Mouse (Mus musculus): ENCODE measurements around the gene Cfap73.

The Cfap73 gene

GRCm38 (mm10) chr5:120647814-120648491, 13.9 kb upstream of the Cfap73 start:
- peak; percentile 67 for DNase-seq (ENCODE audit: low read depth)

- DNase-seq (ENCODE audit: low read depth): no peak
Observed at GRCm38 (mm10) chr5:120647361-120647760, 13.3 kb upstream of the Cfap73 start.

GRCm38 (mm10) chr5:120645851-120646250, 11.8 kb upstream of the Cfap73 start:
- no peak for DNase-seq (ENCODE audit: low read depth)

- peak; percentile 96 for DNase-seq (ENCODE audit: low read depth)
Observed at GRCm38 (mm10) chr5:120644227-120644626, 10.2 kb upstream of the Cfap73 start.

- peak; percentile 92 for DNase-seq (ENCODE audit: low read depth)
Observed at GRCm38 (mm10) chr5:120643365-120644085, 9.5 kb upstream of the Cfap73 start.

GRCm38 (mm10) chr5:120640094-120640493, 6.1 kb upstream of the Cfap73 start:
- DNase-seq (ENCODE audit: low read depth): no peak

GRCm38 (mm10) chr5:120635633-120636032, 1.6 kb upstream of the Cfap73 start:
- no peak for DNase-seq (ENCODE audit: low read depth)

- no peak for DNase-seq (ENCODE audit: low read depth)
Observed at GRCm38 (mm10) chr5:120634860-120635259, 825 bp upstream of the Cfap73 start.

GRCm38 (mm10) chr5:120631892-120632291, 2.1 kb downstream of the Cfap73 start:
- no peak for DNase-seq (ENCODE audit: low read depth)

GRCm38 (mm10) chr5:120631128-120631527, 2.9 kb downstream of the Cfap73 start:
- no peak for DNase-seq (ENCODE audit: low read depth)

- DNase-seq (ENCODE audit: low read depth): peak; percentile 39
Observed at GRCm38 (mm10) chr5:120628624-120629023, 5.4 kb downstream of the Cfap73 start.

- no peak for DNase-seq (ENCODE audit: low read depth)
Observed at GRCm38 (mm10) chr5:120627515-120628300, 6.3 kb downstream of the Cfap73 start.

GRCm38 (mm10) chr5:120626399-120626798, 7.6 kb downstream of the Cfap73 start:
- DNase-seq (ENCODE audit: low read depth): no peak

GRCm38 (mm10) chr5:120624427-120624826, 9.6 kb downstream of the Cfap73 start:
- DNase-seq (ENCODE audit: low read depth): no peak

- no peak for DNase-seq (ENCODE audit: low read depth)
Observed at GRCm38 (mm10) chr5:120622198-120622851, 11.7 kb downstream of the Cfap73 start.

GRCm38 (mm10) chr5:120621846-120622197, 12.2 kb downstream of the Cfap73 start:
- no peak for DNase-seq (ENCODE audit: low read depth)

GRCm38 (mm10) chr5:120621078-120621765, 12.8 kb downstream of the Cfap73 start:
- no peak for DNase-seq (ENCODE audit: low read depth)

GRCm38 (mm10) chr5:120620375-120621077, 13.5 kb downstream of the Cfap73 start:
- peak; percentile 70 for DNase-seq (ENCODE audit: low read depth)

- peak; percentile 58 for DNase-seq (ENCODE audit: low read depth)
Observed at GRCm38 (mm10) chr5:120619201-120619600, 14.8 kb downstream of the Cfap73 start.

GRCm38 (mm10) chr5:120618778-120619177, 15.3 kb downstream of the Cfap73 start:
- no peak for DNase-seq (ENCODE audit: low read depth)

- peak; percentile 62 for DNase-seq (ENCODE audit: low read depth)
Observed at GRCm38 (mm10) chr5:120615903-120616302, 18.1 kb downstream of the Cfap73 start.
